Mouse (Mus musculus): ENCODE measurements around the gene Leprot. TPM values are rescaled to one million over a fixed set of nuclear protein-coding genes. Genes with fewer than 3 reads are reported as not detected.

Gene Leprot
- polyA plus RNA-seq, 1 experiment from 2014 or later = 74.2 TPM

GRCm38 (mm10) chr4:101700892-101701640 lies 53.5 kb downstream of the Leprot start:
- Histone ChIP-seq H3K36me3 (ENCODE audit: poor library complexity, severe bottlenecking) (no peaks in the 10 kb centered on the region), H3K4me2 (no peak overlapping the region), H3K27me3 (no peaks in the 10 kb centered on the region), H3K9ac (no peak overlapping the region), H3K4me1 (no peaks in the 10 kb centered on the region), H3K9me3 (replicated peaks) (no peaks in the 10 kb centered on the region), H3K27ac (no peak overlapping the region), H3K4me3 (no peak overlapping the region)
- ATAC-seq = no peak
- 91% methylated on average over 14 of the region's 14 CpGs for WGBS

GRCm38 (mm10) chr4:101705325-101705724 lies 57.8 kb downstream of the Leprot start:
- Histone ChIP-seq H3K36me3 (ENCODE audit: poor library complexity, severe bottlenecking) (no peaks in the 10 kb centered on the region), H3K4me2 (no peak overlapping the region), H3K4me1 (no peaks in the 10 kb centered on the region), H3K27ac (no peak overlapping the region), H3K9ac (no peak overlapping the region), H3K27me3 (no peaks in the 10 kb centered on the region), H3K4me3 (no peak overlapping the region), H3K9me3 (replicated peaks) (no peaks in the 10 kb centered on the region)
- 85% methylated on average over 9 of the region's 9 CpGs for WGBS
- no peak for ATAC-seq

- Histone ChIP-seq H3K9me3 (replicated peaks) (no peaks in the 10 kb centered on the region), H3K36me3 (ENCODE audit: poor library complexity, severe bottlenecking) (no peaks in the 10 kb centered on the region), H3K27me3 (no peaks in the 10 kb centered on the region; the same call in 1 of the 2 replicates), H3K4me1 (no peaks in the 10 kb centered on the region), H3K9ac (no peak overlapping the region), H3K27ac (no peak overlapping the region), H3K4me3 (no peak overlapping the region), H3K4me2 (no peak overlapping the region)
- 54% methylated on average over 2 of the region's 2 CpGs for WGBS
- no peak for ATAC-seq
Observed at GRCm38 (mm10) chr4:101707234-101707633, 59.7 kb downstream of the Leprot start.

- Histone ChIP-seq H3K4me1 (no peaks in the 10 kb centered on the region), H3K4me3 (no peak overlapping the region), H3K27ac (no peak overlapping the region), H3K27me3 (no peaks in the 10 kb centered on the region; the same call in 1 of the 2 replicates), H3K36me3 (ENCODE audit: poor library complexity, severe bottlenecking) (no peaks in the 10 kb centered on the region), H3K9me3 (replicated peaks) (no peaks in the 10 kb centered on the region), H3K9ac (no peak overlapping the region), H3K4me2 (no peak overlapping the region)
- WGBS = 77% methylated on average over 3 of the region's 3 CpGs
- no peak for ATAC-seq
Observed at GRCm38 (mm10) chr4:101707953-101708352, 60.4 kb downstream of the Leprot start.

Other genes with a start within 250 kb of the Leprot start
- 9.7 and 10.2 TPM in 2 replicates for gene Ak4, start 228.4 kb upstream of the Leprot start, polyA plus RNA-seq (2015; fragmentation: Nextera tagmentation; extraction: Ambion mirVana)
- 10.8 and 13.2 TPM in 2 replicates for gene Dnajc6, start 151.1 kb upstream of the Leprot start, polyA plus RNA-seq (2015; fragmentation: Nextera tagmentation; extraction: Ambion mirVana)
- 1.3 and 1.5 TPM in 2 replicates for gene Lepr, start 69.7 kb downstream of the Leprot start, polyA plus RNA-seq (2015; fragmentation: Nextera tagmentation; extraction: Ambion mirVana)
- not detected in 2 replicates for gene B020004J07Rik, start 196.3 kb downstream of the Leprot start, polyA plus RNA-seq (2015; fragmentation: Nextera tagmentation; extraction: Ambion mirVana)
- not detected in 2 replicates for gene C130073F10Rik, start 246.1 kb downstream of the Leprot start, polyA plus RNA-seq (2015; fragmentation: Nextera tagmentation; extraction: Ambion mirVana)

Data from forebrain, embryonic 13.5 days (tissue).